Mouse (Mus musculus): ENCODE results near the gene Col28a1. TPM values are rescaled to one million over a fixed set of nuclear protein-coding genes. Genes with fewer than 3 reads are reported as not detected.
"Not testable (repeated sequence)": the region's sequence is repeated elsewhere in the genome, so short reads cannot be mapped to it uniquely, and the experiment has no call there.

The Col28a1 gene
- polyA plus RNA-seq, 1 experiment from 2014 or later, result not detected

DNA sequence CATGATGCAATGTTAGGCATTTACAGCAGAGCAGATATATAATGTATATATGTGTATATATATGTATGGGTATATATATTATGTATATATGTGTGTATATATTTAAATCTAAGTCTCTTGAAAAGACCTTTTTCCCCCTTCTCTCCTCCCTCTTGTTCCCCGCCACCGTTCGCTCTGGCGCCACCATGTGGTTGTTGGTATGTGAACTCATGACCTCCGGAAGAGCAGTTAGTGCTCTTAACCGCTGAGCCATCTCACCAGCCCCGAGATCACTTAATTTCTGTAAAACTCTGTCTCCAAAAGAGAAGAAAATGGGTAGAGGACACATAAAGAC is 208.8 kb downstream of the Col28a1 start:
- ATAC-seq (ENCODE audit: insufficient number of reproducible peaks, low FRiP score), result no peak

GRCm38 (mm10) chr6:7982958-7983645 is 209.3 kb downstream of the Col28a1 start:
- not testable (repeated sequence) for H3K36me3 ChIP-seq; H3K27ac ChIP-seq (ENCODE audit: poor library complexity, severe bottlenecking); H3K4me1 ChIP-seq (replicated peaks); H3K9me3 ChIP-seq (replicated peaks); H3K27me3 ChIP-seq (replicated peaks); H3K9ac ChIP-seq
- ATAC-seq (ENCODE audit: insufficient number of reproducible peaks, low FRiP score), result 0 out of 2 replicates have a peak, but pooled peaks have one; percentile 45
- 49% methylated on average over 32 of the region's 32 CpGs for WGBS
- peak overlapping the region; percentile 57 for H3K4me2 ChIP-seq
- peak overlapping the region; percentile 35 for H3K4me3 ChIP-seq

More for the DNA sequence above, 208.8 kb downstream of the Col28a1 start:
- H3K4me1 ChIP-seq (replicated peaks), result no peaks in the 10 kb centered on the region
- H3K4me2 ChIP-seq, result peak overlapping the region; percentile 57
- WGBS, result 24% methylated on average over 7 of the region's 7 CpGs
- no peaks in the 10 kb centered on the region for H3K9me3 ChIP-seq (replicated peaks)
- no peaks in the 10 kb centered on the region for H3K27me3 ChIP-seq (replicated peaks)
- H3K4me3 ChIP-seq, result peak overlapping the region; percentile 35
- no peak overlapping the region for H3K9ac ChIP-seq
- no peak overlapping the region for H3K27ac ChIP-seq (ENCODE audit: poor library complexity, severe bottlenecking)
- H3K36me3 ChIP-seq, result no peaks in the 10 kb centered on the region

GRCm38 (mm10) chr6:7971020-7971760 is 221.2 kb downstream of the Col28a1 start:
- WGBS, result 77% methylated on average over 5 of the region's 5 CpGs

GRCm38 (mm10) chr6:7969376-7969775 is 223.0 kb downstream of the Col28a1 start:
- ATAC-seq (ENCODE audit: insufficient number of reproducible peaks, low FRiP score), result no peak
- H3K27me3 ChIP-seq (replicated peaks), result no peaks in the 10 kb centered on the region
- H3K27ac ChIP-seq (ENCODE audit: poor library complexity, severe bottlenecking), result no peak overlapping the region
- no peak overlapping the region for H3K4me2 ChIP-seq
- WGBS, result 69% methylated on average over 4 of the region's 4 CpGs
- no peaks in the 10 kb centered on the region for H3K36me3 ChIP-seq
- H3K4me1 ChIP-seq (replicated peaks), result peaks cover 7% of the 10 kb centered on the region; the same call in 1 of the 2 replicates
- H3K9ac ChIP-seq, result no peak overlapping the region
- H3K9me3 ChIP-seq (replicated peaks), result no peaks in the 10 kb centered on the region
- no peak overlapping the region for H3K4me3 ChIP-seq

More at GRCm38 (mm10) chr6:7971020-7971760, 221.2 kb downstream of the Col28a1 start:
- peaks cover under 1% of the 10 kb centered on the region; the same call in 1 of the 2 replicates for H3K4me1 ChIP-seq (replicated peaks)
- no peak overlapping the region for H3K4me2 ChIP-seq
- H3K4me3 ChIP-seq, result no peak overlapping the region
- no peak for ATAC-seq (ENCODE audit: insufficient number of reproducible peaks, low FRiP score)
- H3K27ac ChIP-seq (ENCODE audit: poor library complexity, severe bottlenecking), result no peak overlapping the region
- no peaks in the 10 kb centered on the region for H3K36me3 ChIP-seq
- H3K27me3 ChIP-seq (replicated peaks), result no peaks in the 10 kb centered on the region
- H3K9me3 ChIP-seq (replicated peaks), result no peaks in the 10 kb centered on the region
- H3K9ac ChIP-seq, result no peak overlapping the region

DNA sequence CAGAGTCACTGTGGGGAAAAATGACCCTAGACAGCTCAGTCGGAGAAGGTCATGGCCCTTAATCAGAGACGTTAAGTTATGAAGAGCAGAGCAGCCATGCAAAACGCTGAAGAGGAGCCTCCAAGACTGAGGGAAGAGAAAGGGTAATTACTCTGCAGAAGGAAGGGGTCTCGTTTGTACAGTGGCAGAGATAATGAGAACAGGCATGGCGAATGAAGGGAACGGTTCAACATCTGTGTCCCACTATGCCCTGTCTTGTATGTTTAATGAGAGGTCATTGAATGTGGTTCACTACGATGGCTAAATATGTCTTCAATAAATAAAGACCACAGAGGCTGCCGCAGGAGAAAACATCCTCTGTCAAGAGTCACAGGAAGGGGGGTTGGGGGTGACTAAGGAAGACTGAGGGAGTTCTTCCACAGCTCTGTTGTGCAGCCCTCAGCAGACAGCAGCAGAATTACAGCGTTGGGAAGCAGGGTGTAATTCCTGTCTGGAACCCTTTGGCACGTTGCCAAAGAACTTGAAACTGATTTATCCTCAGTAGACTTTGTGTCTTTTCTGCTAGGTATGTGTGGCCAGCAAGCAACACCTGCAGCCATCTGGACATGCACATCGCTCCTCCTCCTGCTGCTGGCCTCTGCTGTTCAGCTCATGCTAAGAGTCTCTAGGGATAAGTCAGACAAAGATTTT is 226.4 kb downstream of the Col28a1 start:
- peaks cover 7% of the 10 kb centered on the region; the same call in 1 of the 2 replicates for H3K4me1 ChIP-seq (replicated peaks)
- WGBS, result 64% methylated on average over 11 of the region's 11 CpGs
- H3K4me2 ChIP-seq, result no peak overlapping the region
- H3K4me3 ChIP-seq, result no peak overlapping the region
- no peaks in the 10 kb centered on the region for H3K27me3 ChIP-seq (replicated peaks)
- H3K36me3 ChIP-seq, result no peaks in the 10 kb centered on the region
- no peak overlapping the region for H3K27ac ChIP-seq (ENCODE audit: poor library complexity, severe bottlenecking)
- H3K9ac ChIP-seq, result no peak overlapping the region
- H3K9me3 ChIP-seq (replicated peaks), result no peaks in the 10 kb centered on the region
- ATAC-seq (ENCODE audit: insufficient number of reproducible peaks, low FRiP score), result no peak

- no peaks in the 10 kb centered on the region for H3K27me3 ChIP-seq (replicated peaks)
- no peak for ATAC-seq (ENCODE audit: insufficient number of reproducible peaks, low FRiP score)
- no peak overlapping the region for H3K4me2 ChIP-seq
- no peak overlapping the region for H3K4me3 ChIP-seq
- peaks cover 7% of the 10 kb centered on the region; the same call in 1 of the 2 replicates for H3K4me1 ChIP-seq (replicated peaks)
- H3K27ac ChIP-seq (ENCODE audit: poor library complexity, severe bottlenecking), result no peak overlapping the region
- 79% methylated on average over 7 of the region's 7 CpGs for WGBS
- no peaks in the 10 kb centered on the region for H3K9me3 ChIP-seq (replicated peaks)
- H3K36me3 ChIP-seq, result no peaks in the 10 kb centered on the region
- no peak overlapping the region for H3K9ac ChIP-seq
Measured at GRCm38 (mm10) chr6:7962749-7963148, 229.7 kb downstream of the Col28a1 start.

DNA sequence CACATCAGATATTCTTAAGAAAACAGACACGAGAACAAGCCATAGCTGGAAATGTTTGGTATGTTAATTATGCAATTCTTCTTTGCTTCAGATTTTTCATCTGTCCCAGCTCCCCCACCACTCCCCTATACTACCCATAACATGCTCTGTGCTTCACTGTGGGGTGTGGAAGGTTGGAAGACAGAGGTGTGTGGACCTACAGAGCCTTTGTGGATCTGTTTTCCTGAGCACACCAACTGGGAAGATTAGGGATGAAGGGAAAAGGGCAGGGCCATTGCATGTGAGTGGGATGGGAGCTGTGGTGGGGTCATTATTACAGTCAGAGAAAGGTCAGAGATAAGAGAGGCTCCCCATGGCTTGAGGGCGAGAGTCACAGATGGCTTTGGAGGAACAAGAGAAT is 240.2 kb downstream of the Col28a1 start:
- WGBS, result 35% methylated on average over 2 of the region's 2 CpGs
- H3K4me2 ChIP-seq, result no peak overlapping the region

DNA sequence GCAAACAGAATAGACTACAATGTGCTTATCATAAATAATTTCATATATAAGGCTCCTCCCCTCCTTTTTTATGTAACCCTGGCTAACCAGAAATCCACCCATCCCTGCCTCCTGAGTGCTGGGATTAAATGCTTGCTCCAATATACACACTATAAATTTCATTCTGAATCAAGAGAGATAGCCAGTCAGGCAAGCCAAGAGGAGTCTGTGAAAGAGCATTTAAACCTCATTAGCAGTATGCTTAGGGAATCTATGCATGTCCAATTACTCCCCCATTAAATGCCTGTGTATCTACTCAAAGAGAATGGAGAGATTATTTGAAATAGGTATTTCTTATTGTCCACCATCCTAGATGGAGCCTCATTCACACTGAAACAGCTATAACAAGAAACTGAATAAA is 240.6 kb downstream of the Col28a1 start:
- no peaks in the 10 kb centered on the region for H3K36me3 ChIP-seq
- H3K4me3 ChIP-seq, result no peak overlapping the region
- H3K4me1 ChIP-seq (replicated peaks), result peaks cover 5% of the 10 kb centered on the region
- H3K4me2 ChIP-seq, result no peak overlapping the region
- no peak overlapping the region for H3K9ac ChIP-seq
- H3K27ac ChIP-seq (ENCODE audit: poor library complexity, severe bottlenecking), result no peak overlapping the region
- H3K9me3 ChIP-seq (replicated peaks), result no peaks in the 10 kb centered on the region
- ATAC-seq (ENCODE audit: insufficient number of reproducible peaks, low FRiP score), result no peak
- H3K27me3 ChIP-seq (replicated peaks), result no peaks in the 10 kb centered on the region

More for the DNA sequence above, 240.2 kb downstream of the Col28a1 start:
- no peaks in the 10 kb centered on the region for H3K36me3 ChIP-seq
- no peak overlapping the region for H3K4me3 ChIP-seq
- no peaks in the 10 kb centered on the region for H3K9me3 ChIP-seq (replicated peaks)
- H3K27me3 ChIP-seq (replicated peaks), result no peaks in the 10 kb centered on the region
- no peak for ATAC-seq (ENCODE audit: insufficient number of reproducible peaks, low FRiP score)
- H3K4me1 ChIP-seq (replicated peaks), result peaks cover 5% of the 10 kb centered on the region
- H3K9ac ChIP-seq, result no peak overlapping the region
- H3K27ac ChIP-seq (ENCODE audit: poor library complexity, severe bottlenecking), result no peak overlapping the region

Other genes starting within 250 kb of the Col28a1 start
- 20.4 and 20.6 TPM in 2 replicates for gene Mios, start 16.6 kb upstream of the Col28a1 start, polyA plus RNA-seq (2016; fragmentation: Nextera tagmentation; extraction: Ambion mirVana)
- 135 and 141 TPM in 2 replicates for gene Rpa3, start 66.6 kb upstream of the Col28a1 start, polyA plus RNA-seq (2016; fragmentation: Nextera tagmentation; extraction: Ambion mirVana)
- gene Umad1, start 66.7 kb upstream of the Col28a1 start, polyA plus RNA-seq (2016; fragmentation: Nextera tagmentation; extraction: Ambion mirVana), result 27.1 and 27.2 TPM in 2 replicates
- 9.2 and 9.6 TPM in 2 replicates for gene Gm45062, start 66.8 kb upstream of the Col28a1 start, polyA plus RNA-seq (2016; fragmentation: Nextera tagmentation; extraction: Ambion mirVana)

All from heart, embryonic 12.5 days (tissue).